Mouse (Mus musculus) monocyte, adult 5-6 weeks (primary cell): Measurements from ENCODE around the gene Taar7e. TPM values are rescaled to one million over a fixed set of nuclear protein-coding genes. Genes with fewer than 3 reads are reported as not detected.
"Not testable (repeated sequence)": the region's sequence is repeated elsewhere in the genome, so short reads cannot be mapped to it uniquely, and the experiment has no call there.

ENCODE experiments used
- ATAC-seq: fragments of 153-309, 156-312 bp; replicated peaks from 2 replicates; pipeline ENCODE4 v1.8.0; 2017; ENCODE audit warnings: mild to moderate bottlenecking; ENCODE audit not compliant: low TSS enrichment, insufficient number of reproducible peaks, severe bottlenecking, poor library complexity, low FRiP score
- total RNA-seq: library from RNA; stranded (forward); fragments of 200-1000, 200-491, 200-594 nt; gene quantifications from 3 replicates; pipeline ENCODE4 v1.2.3, GENCODE M21; 2017

Gene Taar7e
- total RNA-seq, result not detected in 3 replicates

- no peak for ATAC-seq
Measured at GRCm38 (mm10) chr10:24037314-24037713, at the start of gene Taar7e. Taar7e (plus strand) TSS chr10:24037614.

GRCm38 (mm10) chr10:23993381-23993780 is 44.0 kb upstream of the Taar7e start, which contains the start of gene Taar7a:
Taar7a (minus strand) TSS chr10:23993481.
- no peak for ATAC-seq

- ATAC-seq, result no peak
Measured at GRCm38 (mm10) chr10:23999639-24000038, 37.8 kb upstream of the Taar7e start, which contains the start of gene Taar7b. Taar7b (plus strand) TSS chr10:23999939.

- ATAC-seq, result no peak
Measured at GRCm38 (mm10) chr10:24006442-24006841, 31.0 kb upstream of the Taar7e start.

- no peak for ATAC-seq
Measured at GRCm38 (mm10) chr10:24007034-24007433, 30.4 kb upstream of the Taar7e start.

- ATAC-seq, result no peak
Measured at GRCm38 (mm10) chr10:24008143-24008542, 29.3 kb upstream of the Taar7e start.

- ATAC-seq, result no peak
Measured at GRCm38 (mm10) chr10:24026922-24027321, 10.5 kb upstream of the Taar7e start, which contains the start of gene Taar7d. Taar7d (plus strand) TSS chr10:24027222.

GRCm38 (mm10) chr10:24031347-24031746 is 6.1 kb upstream of the Taar7e start:
- ATAC-seq, result no peak

GRCm38 (mm10) chr10:24040120-24040869 is 2.9 kb downstream of the Taar7e start:
- no peak for ATAC-seq

- ATAC-seq, result no peak
Measured at GRCm38 (mm10) chr10:24049210-24049609, 11.8 kb downstream of the Taar7e start, which contains the start of gene Taar7f. Taar7f (plus strand) TSS chr10:24049510.

- no peak for ATAC-seq
Measured at GRCm38 (mm10) chr10:24052039-24052438, 14.6 kb downstream of the Taar7e start.

- no peak for ATAC-seq
Measured at GRCm38 (mm10) chr10:24058986-24059385, 21.6 kb downstream of the Taar7e start.

GRCm38 (mm10) chr10:24074751-24075150 is 37.3 kb downstream of the Taar7e start:
- not testable (repeated sequence) for ATAC-seq

- not testable (repeated sequence) for ATAC-seq
Measured at GRCm38 (mm10) chr10:24076200-24076599, 38.8 kb downstream of the Taar7e start, which contains the start of gene Taar8a. Taar8a (plus strand) TSS chr10:24076500.

- ATAC-seq, result no peak
Measured at GRCm38 (mm10) chr10:24080166-24080565, 42.8 kb downstream of the Taar7e start.

- ATAC-seq, result no peak
Measured at GRCm38 (mm10) chr10:24085936-24086335, 48.5 kb downstream of the Taar7e start.

- ATAC-seq, result no peak
Measured at GRCm38 (mm10) chr10:24086555-24086954, 49.1 kb downstream of the Taar7e start.

- no peak for ATAC-seq
Measured at GRCm38 (mm10) chr10:24087168-24087567, 49.8 kb downstream of the Taar7e start.
